Comparison of ENCODE assay signal across 9 mouse cellular contexts in the genomic region with DNA sequence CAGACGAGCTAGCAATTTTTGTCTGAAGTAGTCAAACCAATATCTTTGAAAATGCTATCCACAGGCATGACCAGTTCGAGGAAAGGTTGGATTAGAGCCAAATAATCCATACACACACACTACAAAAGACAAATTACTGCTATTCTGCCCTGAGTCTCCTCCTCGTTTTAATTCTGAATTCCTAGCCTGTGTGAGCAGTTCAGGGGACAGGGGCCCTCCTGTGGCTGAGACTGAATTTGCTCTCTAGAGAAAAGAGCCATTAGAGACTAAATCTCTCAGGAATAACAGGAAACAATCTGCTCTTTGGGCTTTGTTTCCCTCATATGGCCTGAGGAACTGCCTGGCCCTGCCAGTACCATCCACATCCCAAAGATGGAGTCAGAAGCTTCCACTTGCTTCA. TPM values are rescaled to one million over a fixed set of nuclear protein-coding genes. Genes with fewer than 3 reads are reported as not detected.
DNase-seq lines count a peak whose midpoint lies in the region; ATAC-seq and TF ChIP-seq lines count a peak whose summit lies in the region.
"Had no signal": no experiment of that assay in that cellular context is flagged by ENCODE, and none has a peak within 500 bp of the region (broad histone marks: within the 10 kb centered on the region; RNA-seq: fewer than 3 reads in every experiment).

No protein-coding gene starts in this region.

- ATAC-seq in kidney, postnatal 0 days (replicated peaks; ENCODE audit: low FRiP score, low read depth) = no peak
- ATAC-seq in neural tube, embryonic 13.5 days (ENCODE audit: low read depth) = no peak
- peak; percentile 57 for ATAC-seq in forebrain, embryonic 13.5 days

- no peak overlapping the region for H3K4me3 ChIP-seq in kidney, postnatal 0 days (replicated peaks; ENCODE audit: low read depth, low read length)
- H3K4me3 ChIP-seq in neural tube, embryonic 13.5 days = no peak overlapping the region
- H3K4me3 ChIP-seq in forebrain, embryonic 13.5 days = no peak overlapping the region
- H3K4me3 ChIP-seq: megakaryocyte, embryonic 14.5 days had no signal

- H3K27ac ChIP-seq in kidney, postnatal 0 days = no peak overlapping the region
- H3K27ac ChIP-seq in neural tube, embryonic 13.5 days (replicated peaks) = no peak overlapping the region
- peak overlapping the region; percentile 14; the same call in 1 of the 2 replicates for H3K27ac ChIP-seq in forebrain, embryonic 13.5 days

- peak; percentile 82 for DNase-seq in kidney, postnatal 0 days (ENCODE audit: low spot score)
- DNase-seq in kidney, adult 18-20 months = no peak
- no peak for DNase-seq in neural tube, embryonic 10.5 days (ENCODE audit: extremely low spot score, low spot score)
- DNase-seq in retina, embryonic 14.5 days (ENCODE audit: low spot score) = peak; percentile 59
- DNase-seq in adrenal gland, adult 18-20 months (ENCODE audit: low spot score in 2 of 2) = no peak
- DNase-seq: gastrocnemius, postnatal 25 days had no signal

- WGBS in kidney, postnatal 0 days = 43% methylated on average over 3 of the region's 3 CpGs
- WGBS in neural tube, embryonic 13.5 days = 34% methylated on average over 3 of the region's 3 CpGs
- 25% methylated on average over 3 of the region's 3 CpGs for WGBS in forebrain, embryonic 13.5 days

- H3K4me2 ChIP-seq in kidney, postnatal 0 days (ENCODE audit: low read length) = no peak overlapping the region
- no peak overlapping the region for H3K4me2 ChIP-seq in neural tube, embryonic 13.5 days
- no peak overlapping the region for H3K4me2 ChIP-seq in forebrain, embryonic 13.5 days

- TF ChIP-seq CTCF in kidney, postnatal 0 days (IDR thresholded peaks at IDR 0.05; ENCODE audit: low read depth) = peak; percentile 80

- H3K4me1 ChIP-seq in kidney, postnatal 0 days (replicated peaks; ENCODE audit: insufficient read depth, low read length) = 0 out of 2 replicates have a peak, but pooled peaks cover 5% of the 10 kb centered on the region
- peaks cover 48% of the 10 kb centered on the region for H3K4me1 ChIP-seq in neural tube, embryonic 13.5 days (replicated peaks)
- peaks cover 31% of the 10 kb centered on the region for H3K4me1 ChIP-seq in forebrain, embryonic 13.5 days

- peaks cover 9% of the 10 kb centered on the region; the same call in 1 of the 2 replicates for H3K27me3 ChIP-seq in kidney, postnatal 0 days (ENCODE audit: insufficient read depth, low read length)
- peaks cover 46% of the 10 kb centered on the region for H3K27me3 ChIP-seq in neural tube, embryonic 13.5 days
- peaks cover 38% of the 10 kb centered on the region for H3K27me3 ChIP-seq in forebrain, embryonic 13.5 days

- H3K9me3 ChIP-seq in kidney, postnatal 0 days (replicated peaks; ENCODE audit: low read length) = no peaks in the 10 kb centered on the region
- no peaks in the 10 kb centered on the region for H3K9me3 ChIP-seq in neural tube, embryonic 13.5 days
- H3K9me3 ChIP-seq in forebrain, embryonic 13.5 days (replicated peaks) = no peaks in the 10 kb centered on the region
- H3K9me3 ChIP-seq: megakaryocyte, embryonic 14.5 days had no signal

- no peak overlapping the region for H3K9ac ChIP-seq in kidney, postnatal 0 days (ENCODE audit: low read depth, low read length)
- H3K9ac ChIP-seq in neural tube, embryonic 13.5 days = 0 out of 2 replicates have a peak overlapping the region, but pooled peaks have one; percentile 8
- H3K9ac ChIP-seq in forebrain, embryonic 13.5 days = no peak overlapping the region

- H3K36me3 ChIP-seq in kidney, postnatal 0 days (ENCODE audit: insufficient read depth, low read length) = no peaks in the 10 kb centered on the region
- no peaks in the 10 kb centered on the region for H3K36me3 ChIP-seq in neural tube, embryonic 13.5 days
- no peaks in the 10 kb centered on the region for H3K36me3 ChIP-seq in forebrain, embryonic 13.5 days (ENCODE audit: poor library complexity, severe bottlenecking)

RNA-seq across cellular contexts. Expression of gene Rftn1, which starts 3.2 kb away (rescaled TPM):
- polyA plus RNA-seq in kidney, postnatal 0 days (2015; fragmentation: Nextera tagmentation; extraction: Ambion mirVana) = 11.8 and 13.8 TPM in 2 replicates
- 18.5 and 18.7 TPM in 2 replicates for polyA plus RNA-seq in neural tube, embryonic 13.5 days (2015; fragmentation: Nextera tagmentation; extraction: Ambion mirVana)
- polyA plus RNA-seq in forebrain, embryonic 13.5 days (2015; fragmentation: Nextera tagmentation; extraction: Ambion mirVana) = 15.3 and 18.7 TPM in 2 replicates
- 10 to 100 TPM in 1 of 2 experiments, 1 to 10 TPM in 1; 9.7 to 11.5 TPM for total RNA-seq in adrenal gland, adult 18-20 months (2021)

Comparison
In these comparisons a context has a peak if more than half of its experiments do, and no peak if none do; other contexts are left out.
1. DNase-seq: peak in kidney, postnatal 0 days (single experiment) and retina, embryonic 14.5 days (single experiment); none in kidney, adult 18-20 months (single experiment), neural tube, embryonic 10.5 days (single experiment) and adrenal gland, adult 18-20 months (0 of 2).